Mouse (Mus musculus): ENCODE data around the gene Dhh. TPM values are rescaled to one million over a fixed set of nuclear protein-coding genes. Genes with fewer than 3 reads are reported as not detected.

Gene Dhh
- total and polyA plus RNA-seq, 2 experiments from 2014 or later = 0.68 to 0.85 TPM

GRCm38 (mm10) chr15:98852071-98852470 lies 46.3 kb downstream of the Dhh start:
- no peaks in the 10 kb centered on the region for H3K4me1 ChIP-seq (ENCODE audit: insufficient read depth, low read length)
- H3K27me3 ChIP-seq (ENCODE audit: insufficient read depth, low read length) = no peaks in the 10 kb centered on the region
- 96% methylated on average over 9 of the region's 9 CpGs for WGBS
- H3K4me3 ChIP-seq (ENCODE audit: low read length) = no peak overlapping the region
- TF ChIP-seq CTCF (IDR thresholded peaks at IDR 0.05; ENCODE audit: low read depth) = no peak
- no peak overlapping the region for H3K4me2 ChIP-seq (ENCODE audit: low read depth, low read length)
- H3K36me3 ChIP-seq (ENCODE audit: insufficient read depth, low read length) = peaks cover 93% of the 10 kb centered on the region
- no peak overlapping the region for H3K27ac ChIP-seq
- H3K9me3 ChIP-seq (ENCODE audit: low read length) = no peaks in the 10 kb centered on the region
- ATAC-seq (no peak), DNase-seq (ENCODE audit: low spot score) (no peak)
- H3K9ac ChIP-seq (replicated peaks; ENCODE audit: low read length) = no peak overlapping the region

DNA sequence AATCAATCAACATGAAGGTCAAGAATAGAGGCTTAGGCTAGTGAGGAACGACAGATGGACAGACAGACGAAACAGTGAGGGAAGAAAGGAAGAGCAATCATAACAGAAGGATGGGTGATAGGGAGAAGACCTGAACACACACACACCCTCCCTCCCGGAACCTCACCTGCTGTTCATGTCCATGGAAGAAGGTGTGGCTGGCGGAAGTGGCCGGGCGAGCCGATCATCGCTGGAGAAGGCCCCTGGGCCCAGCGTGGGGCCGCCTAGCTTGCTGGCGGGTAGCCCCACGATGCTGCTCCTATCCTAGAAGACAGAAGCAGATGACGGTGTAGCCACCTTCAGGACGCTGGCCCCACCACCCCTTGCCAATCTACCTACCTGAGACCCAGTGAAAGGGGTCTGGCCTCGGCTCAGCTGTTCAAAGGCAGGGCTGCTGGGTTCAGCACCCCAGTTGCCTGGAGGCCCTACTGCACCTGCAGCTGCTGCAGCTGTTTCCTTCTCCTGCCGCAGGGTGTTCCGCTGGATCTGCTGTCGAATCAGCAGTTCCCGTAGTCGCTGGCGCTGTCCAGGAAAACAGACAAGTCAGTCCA lies 47.0 kb downstream of the Dhh start:
- no peak overlapping the region for H3K4me3 ChIP-seq (ENCODE audit: low read length)
- H3K9ac ChIP-seq (replicated peaks; ENCODE audit: low read length) = no peak overlapping the region
- no peaks in the 10 kb centered on the region for H3K27me3 ChIP-seq (ENCODE audit: insufficient read depth, low read length)
- H3K27ac ChIP-seq = no peak overlapping the region
- no peaks in the 10 kb centered on the region for H3K9me3 ChIP-seq (ENCODE audit: low read length)
- H3K36me3 ChIP-seq (ENCODE audit: insufficient read depth, low read length) = peaks cover 93% of the 10 kb centered on the region
- TF ChIP-seq CTCF (IDR thresholded peaks at IDR 0.05; ENCODE audit: low read depth) = no peak
- no peak overlapping the region for H3K4me2 ChIP-seq (ENCODE audit: low read depth, low read length)
- DNase-seq (ENCODE audit: low spot score) (no peak), ATAC-seq (no peak)
- no peaks in the 10 kb centered on the region for H3K4me1 ChIP-seq (ENCODE audit: insufficient read depth, low read length)
- 89% methylated on average over 21 of the region's 21 CpGs for WGBS

DNA sequence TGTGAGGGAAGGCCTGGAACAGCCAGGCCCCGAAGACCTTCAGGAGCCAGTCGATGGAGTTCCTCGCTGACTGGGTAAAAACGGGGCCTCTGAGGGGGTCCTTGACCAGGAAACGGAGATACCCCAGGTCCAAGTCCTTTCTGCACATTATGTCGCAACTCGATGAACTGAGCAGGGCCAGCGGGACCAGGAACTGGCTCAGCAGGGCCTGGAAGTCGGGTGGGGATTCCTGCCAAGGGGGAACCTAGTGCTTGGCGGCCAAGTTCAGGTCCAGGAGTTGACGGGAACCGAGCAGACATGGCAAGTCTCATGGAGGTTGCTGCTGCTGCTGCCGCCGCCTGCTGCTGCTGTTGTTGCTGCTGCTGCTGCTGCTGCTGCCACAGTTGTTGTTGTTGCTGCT lies 47.7 kb downstream of the Dhh start:
- no peak overlapping the region for H3K4me3 ChIP-seq (ENCODE audit: low read length)
- no peak overlapping the region for H3K9ac ChIP-seq (replicated peaks; ENCODE audit: low read length)
- H3K9me3 ChIP-seq (ENCODE audit: low read length) = no peaks in the 10 kb centered on the region
- ATAC-seq (no peak), DNase-seq (ENCODE audit: low spot score) (no peak)
- H3K4me2 ChIP-seq (ENCODE audit: low read depth, low read length) = no peak overlapping the region
- H3K27me3 ChIP-seq (ENCODE audit: insufficient read depth, low read length) = no peaks in the 10 kb centered on the region
- 89% methylated on average over 14 of the region's 14 CpGs for WGBS
- no peaks in the 10 kb centered on the region for H3K4me1 ChIP-seq (ENCODE audit: insufficient read depth, low read length)
- H3K27ac ChIP-seq = no peak overlapping the region
- H3K36me3 ChIP-seq (ENCODE audit: insufficient read depth, low read length) = peaks cover 95% of the 10 kb centered on the region
- no peak for TF ChIP-seq CTCF (IDR thresholded peaks at IDR 0.05; ENCODE audit: low read depth)

GRCm38 (mm10) chr15:98849956-98850600 lies 48.3 kb downstream of the Dhh start:
- no peaks in the 10 kb centered on the region for H3K9me3 ChIP-seq (ENCODE audit: low read length)
- ATAC-seq (no peak), DNase-seq (ENCODE audit: low spot score) (no peak)
- 87% methylated on average over 16 of the region's 16 CpGs for WGBS
- H3K4me3 ChIP-seq (ENCODE audit: low read length) = no peak overlapping the region
- H3K36me3 ChIP-seq (ENCODE audit: insufficient read depth, low read length) = peaks cover 95% of the 10 kb centered on the region
- H3K4me1 ChIP-seq (ENCODE audit: insufficient read depth, low read length) = no peaks in the 10 kb centered on the region
- H3K27me3 ChIP-seq (ENCODE audit: insufficient read depth, low read length) = no peaks in the 10 kb centered on the region
- no peak overlapping the region for H3K27ac ChIP-seq
- no peak overlapping the region for H3K9ac ChIP-seq (replicated peaks; ENCODE audit: low read length)
- no peak for TF ChIP-seq CTCF (IDR thresholded peaks at IDR 0.05; ENCODE audit: low read depth)
- no peak overlapping the region for H3K4me2 ChIP-seq (ENCODE audit: low read depth, low read length)

DNA sequence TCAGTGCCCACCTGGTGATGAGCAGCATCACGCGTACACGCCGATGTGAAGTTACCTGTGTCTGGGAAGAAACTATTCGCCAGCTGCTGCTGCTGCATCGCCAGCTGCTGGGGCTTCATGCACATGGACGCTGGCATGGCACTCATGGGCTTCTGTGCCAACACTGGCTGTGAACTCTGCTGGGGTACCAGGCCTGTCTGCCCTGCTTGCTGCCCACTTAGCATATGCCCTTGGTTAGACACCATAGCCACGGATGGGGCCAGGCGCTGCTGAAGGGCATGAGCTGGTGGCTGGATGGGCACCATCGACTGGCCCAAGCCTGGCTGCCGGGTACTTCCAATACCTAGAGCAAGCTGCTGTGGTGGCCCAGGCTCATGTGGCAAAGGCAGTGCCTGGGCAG lies 49.2 kb downstream of the Dhh start:
- no peaks in the 10 kb centered on the region for H3K9me3 ChIP-seq (ENCODE audit: low read length)
- DNase-seq (ENCODE audit: low spot score) (no peak), ATAC-seq (no peak)
- no peak for TF ChIP-seq CTCF (IDR thresholded peaks at IDR 0.05; ENCODE audit: low read depth)
- H3K36me3 ChIP-seq (ENCODE audit: insufficient read depth, low read length) = peaks cover 95% of the 10 kb centered on the region
- no peak overlapping the region for H3K4me3 ChIP-seq (ENCODE audit: low read length)
- H3K9ac ChIP-seq (replicated peaks; ENCODE audit: low read length) = 0 out of 2 replicates have a peak overlapping the region, but pooled peaks have one; percentile 21
- H3K27ac ChIP-seq = no peak overlapping the region
- WGBS = 94% methylated on average over 11 of the region's 11 CpGs
- no peaks in the 10 kb centered on the region for H3K27me3 ChIP-seq (ENCODE audit: insufficient read depth, low read length)
- no peak overlapping the region for H3K4me2 ChIP-seq (ENCODE audit: low read depth, low read length)
- no peaks in the 10 kb centered on the region for H3K4me1 ChIP-seq (ENCODE audit: insufficient read depth, low read length)

GRCm38 (mm10) chr15:98846140-98846539 lies 52.2 kb downstream of the Dhh start:
- Histone ChIP-seq H3K9me3 (ENCODE audit: low read length) (no peaks in the 10 kb centered on the region), H3K9ac (replicated peaks; ENCODE audit: low read length) (no peak overlapping the region), H3K4me1 (ENCODE audit: insufficient read depth, low read length) (no peaks in the 10 kb centered on the region), H3K36me3 (ENCODE audit: insufficient read depth, low read length) (peaks cover 94% of the 10 kb centered on the region), H3K4me3 (ENCODE audit: low read length) (no peak overlapping the region), H3K4me2 (ENCODE audit: low read depth, low read length) (no peak overlapping the region), H3K27me3 (ENCODE audit: insufficient read depth, low read length) (no peaks in the 10 kb centered on the region), H3K27ac (no peak overlapping the region)
- DNase-seq (ENCODE audit: low spot score) = no peak
- no peak for ATAC-seq
- no peak for TF ChIP-seq CTCF (IDR thresholded peaks at IDR 0.05; ENCODE audit: low read depth)
- 89% methylated on average over 8 of the region's 8 CpGs for WGBS

GRCm38 (mm10) chr15:98845149-98845548 lies 53.2 kb downstream of the Dhh start:
- Histone ChIP-seq H3K27ac (no peak overlapping the region), H3K9me3 (ENCODE audit: low read length) (no peaks in the 10 kb centered on the region), H3K4me2 (ENCODE audit: low read depth, low read length) (no peak overlapping the region), H3K9ac (replicated peaks; ENCODE audit: low read length) (no peak overlapping the region), H3K27me3 (ENCODE audit: insufficient read depth, low read length) (no peaks in the 10 kb centered on the region), H3K4me1 (ENCODE audit: insufficient read depth, low read length) (no peaks in the 10 kb centered on the region), H3K36me3 (ENCODE audit: insufficient read depth, low read length) (peaks cover 94% of the 10 kb centered on the region), H3K4me3 (ENCODE audit: low read length) (no peak overlapping the region)
- no peak for TF ChIP-seq CTCF (IDR thresholded peaks at IDR 0.05; ENCODE audit: low read depth)
- WGBS = 94% methylated on average over 2 of the region's 2 CpGs
- no peak for ATAC-seq
- DNase-seq (ENCODE audit: low spot score) = no peak
